Mouse (Mus musculus) brain, embryonic 14.5 days (tissue): Measurements from ENCODE around the gene Dennd4a. TPM values are rescaled to one million over a fixed set of nuclear protein-coding genes. Genes with fewer than 3 reads are reported as not detected.

ENCODE experiments used
- DNase-seq: peaks from one replicate; pipeline ENCODE4 v3.0.0-alpha.2; 2011; ENCODE audit warnings: low read depth
- CTCF ChIP-seq: fragments of 200-500 bp; IDR thresholded peaks from 2 replicates; pipeline ENCODE4 v1.5.1; 2012; ENCODE audit warnings: inconsistent platforms, mild to moderate bottlenecking, moderate library complexity, borderline replicate concordance; ENCODE audit not compliant: insufficient read depth, insufficient read length; ENCODE audit errors: extremely low read depth
- POLR2A ChIP-seq: fragments of 200-500 bp; IDR thresholded peaks from 2 replicates; pipeline ENCODE4 v1.6.1; 2012; ENCODE audit warnings: mild to moderate bottlenecking, inconsistent platforms, borderline replicate concordance; ENCODE audit not compliant: poor library complexity, insufficient read depth, insufficient read length, severe bottlenecking; ENCODE audit errors: extremely low read depth
- polyA plus RNA-seq: library from polyadenylated mRNA; depleted of rRNA; stranded (reverse); fragments of >200 nt; gene quantifications from 2 replicates; pipeline ENCODE4 v1.2.3, GENCODE M21; 2012; rRNA removed

The Dennd4a gene
- polyA plus RNA-seq: 12.1 and 14.3 TPM in 2 replicates

DNA sequence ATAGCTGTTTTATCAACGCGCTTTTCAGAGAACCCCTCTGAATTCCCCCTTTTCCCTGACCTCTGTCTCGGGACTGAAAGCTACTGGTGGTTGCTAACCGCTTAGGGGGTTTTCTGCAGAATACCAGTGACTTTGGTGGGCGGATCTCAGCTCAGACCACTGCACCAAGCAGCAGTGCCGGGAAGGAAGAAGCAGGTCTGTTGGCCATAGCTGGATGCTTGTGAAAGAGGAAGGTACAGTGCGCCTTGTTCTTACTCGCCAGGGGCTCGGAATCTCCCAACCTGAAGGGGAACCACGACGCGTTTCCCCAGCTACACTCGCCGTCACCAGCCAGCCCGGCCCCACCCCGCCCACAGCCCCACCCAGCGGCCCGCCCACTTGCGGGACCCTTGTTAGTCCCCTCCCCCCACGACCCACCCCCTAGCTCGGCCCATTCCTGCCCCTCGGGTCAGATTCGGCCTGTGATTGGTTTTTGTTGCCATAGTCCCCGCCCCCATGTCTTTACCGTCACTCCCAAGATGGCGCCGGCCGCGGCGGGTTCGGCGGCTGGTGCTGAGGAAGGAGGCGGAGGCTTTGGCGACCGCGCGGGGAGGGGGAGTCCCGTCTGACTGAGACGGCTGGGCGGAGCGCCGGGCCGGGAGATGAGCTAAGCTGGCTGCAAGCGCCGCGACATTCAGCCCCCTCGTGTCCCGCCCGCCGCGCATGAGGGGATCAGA is at the start of gene Dennd4a:
Gene Dennd4a, plus strand, starts transcription at position 519 of the 716 bp plus-strand sequence.
- TF ChIP-seq POLR2A: peak; percentile 70
- TF ChIP-seq CTCF: no peak
- DNase-seq: peak; percentile 100

DNA sequence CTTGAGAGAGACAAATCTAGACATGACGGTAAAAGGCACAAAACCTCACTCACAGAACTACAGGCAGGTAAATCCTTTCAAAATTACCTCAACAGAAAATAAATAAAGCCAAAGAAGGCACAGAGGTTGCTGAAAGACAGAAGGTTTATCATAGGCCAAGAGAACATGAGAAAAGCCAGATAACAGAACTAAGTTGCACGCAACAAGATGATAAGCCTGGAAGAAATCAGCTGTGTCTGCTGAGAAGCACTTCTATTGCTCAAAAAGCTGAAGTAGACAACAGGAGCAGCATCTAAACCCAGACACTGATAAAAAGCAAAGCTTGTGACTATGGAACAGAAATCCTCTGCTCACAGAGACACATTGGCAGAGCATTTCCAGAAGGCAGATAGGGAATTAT is 46.3 kb upstream of the Dennd4a start:
- DNase-seq: no peak

DNA sequence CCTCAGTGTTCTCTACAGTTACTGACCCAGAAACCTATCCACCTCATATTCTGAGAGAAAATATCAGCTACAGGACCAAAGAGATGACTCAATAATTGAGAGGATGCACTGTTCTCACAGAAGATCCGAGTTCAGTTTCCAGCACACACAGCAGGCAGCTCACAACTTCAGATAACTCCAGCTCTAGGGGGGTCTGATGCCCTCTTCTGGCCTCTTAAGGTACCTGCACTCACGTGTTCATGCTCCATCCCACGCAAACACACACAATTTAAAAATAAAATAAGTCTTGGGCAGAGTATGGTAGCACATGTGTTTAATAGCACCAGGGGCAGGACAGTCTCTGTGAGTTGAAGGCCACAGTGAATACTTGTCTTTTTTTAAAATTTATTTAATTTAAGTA is 45.0 kb upstream of the Dennd4a start:
- DNase-seq: no peak

More for the DNA sequence above, 46.3 kb upstream of the Dennd4a start:
- TF ChIP-seq CTCF (no peak), POLR2A (no peak)

DNA sequence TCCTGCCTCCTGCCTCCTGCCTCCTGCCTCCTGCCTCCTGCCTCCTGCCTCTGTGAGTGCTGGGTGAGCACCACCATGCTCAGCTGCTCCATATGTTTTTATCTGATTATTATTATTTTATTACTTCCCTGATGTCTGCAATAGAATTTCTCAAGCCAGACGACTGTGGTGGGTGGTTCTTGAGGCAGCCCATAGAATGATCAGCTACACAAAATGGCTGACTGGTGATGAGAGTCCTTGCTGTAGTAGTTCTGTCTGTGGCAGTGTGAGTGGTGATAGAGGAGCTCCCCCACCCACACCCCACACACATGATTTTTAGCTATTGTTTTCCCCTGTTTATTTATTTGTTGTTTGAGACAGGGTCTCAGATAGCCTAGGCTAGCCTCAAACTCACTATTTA is 43.3 kb upstream of the Dennd4a start:
- TF ChIP-seq POLR2A: no peak
- TF ChIP-seq CTCF: no peak
- DNase-seq: no peak

More for the DNA sequence above, 45.0 kb upstream of the Dennd4a start:
- TF ChIP-seq POLR2A (no peak), CTCF (no peak)

DNA sequence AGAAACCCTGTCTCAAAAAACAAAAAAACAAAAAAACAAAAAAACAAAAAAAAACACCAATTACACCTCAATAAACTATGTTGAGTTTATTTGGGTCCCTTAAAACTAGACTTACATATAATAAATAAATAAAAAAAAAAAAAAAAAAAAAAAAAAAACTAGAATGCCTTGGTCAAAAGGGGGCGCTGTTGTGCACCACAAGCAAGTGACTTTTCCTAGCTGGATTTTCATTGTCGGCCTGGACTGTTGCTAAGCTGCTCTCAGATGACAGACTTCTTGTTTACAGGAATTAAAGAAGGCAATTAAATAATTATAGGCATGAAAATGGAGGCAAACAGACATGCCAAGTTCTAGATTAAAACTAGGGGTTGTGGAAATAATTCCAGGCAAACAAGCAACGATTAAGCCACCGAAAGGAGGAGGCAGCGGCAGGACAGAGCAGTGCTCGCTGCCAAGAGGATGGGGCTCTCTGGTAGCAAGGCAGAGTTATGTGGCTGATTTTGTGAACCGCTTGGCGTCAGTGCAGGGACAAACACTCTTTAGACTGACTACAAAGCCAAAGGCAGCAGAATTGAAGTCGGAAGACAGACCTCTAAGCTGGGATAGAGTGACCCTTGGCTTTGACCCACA is 42.0 kb upstream of the Dennd4a start:
- DNase-seq: peak; percentile 83
- TF ChIP-seq POLR2A: no peak
- peak; percentile 48; the same call in 1 of the 2 replicates for TF ChIP-seq CTCF

DNA sequence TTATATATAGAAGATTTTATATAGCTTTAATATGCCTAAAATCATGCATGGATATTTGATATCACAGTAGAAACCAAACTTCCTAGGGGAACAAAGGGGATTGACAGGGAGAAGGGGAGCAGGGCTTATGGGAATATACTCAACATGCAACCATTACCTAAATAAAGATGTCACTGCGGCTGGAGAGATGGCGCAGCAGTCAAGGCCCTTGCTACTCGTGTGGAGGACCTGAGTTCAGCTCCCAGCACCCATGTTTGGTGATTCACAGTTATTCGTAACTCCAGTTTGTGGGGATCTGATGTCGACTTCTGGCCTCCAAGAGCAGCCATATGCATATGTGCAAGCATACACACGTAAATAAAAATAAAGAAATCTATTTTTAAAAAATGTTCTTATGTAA is 41.2 kb upstream of the Dennd4a start:
- no peak for DNase-seq
- TF ChIP-seq CTCF (no peak), POLR2A (no peak)

DNA sequence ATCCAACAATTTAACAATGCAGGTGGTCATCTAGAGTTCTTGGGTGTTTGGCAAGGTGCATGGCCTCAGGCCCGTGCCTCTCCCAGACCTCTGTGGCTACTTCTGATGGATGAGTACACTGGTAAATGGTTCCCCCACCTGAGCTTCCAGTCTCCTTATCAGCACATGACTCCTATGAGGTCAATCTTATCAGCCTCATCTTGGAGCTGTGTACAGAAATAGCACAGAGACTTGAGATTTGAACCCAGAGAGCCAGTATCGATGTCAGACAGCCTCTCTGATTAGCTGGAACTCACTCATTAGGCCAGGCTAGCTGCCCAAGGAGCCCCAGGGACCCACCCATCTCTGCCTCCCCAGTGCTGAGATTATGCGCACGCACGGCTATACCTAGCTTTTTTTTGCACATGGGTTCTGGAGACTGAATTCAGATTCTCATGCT is 40.7 kb upstream of the Dennd4a start:
- no peak for TF ChIP-seq POLR2A
- TF ChIP-seq CTCF: no peak
- no peak for DNase-seq

DNA sequence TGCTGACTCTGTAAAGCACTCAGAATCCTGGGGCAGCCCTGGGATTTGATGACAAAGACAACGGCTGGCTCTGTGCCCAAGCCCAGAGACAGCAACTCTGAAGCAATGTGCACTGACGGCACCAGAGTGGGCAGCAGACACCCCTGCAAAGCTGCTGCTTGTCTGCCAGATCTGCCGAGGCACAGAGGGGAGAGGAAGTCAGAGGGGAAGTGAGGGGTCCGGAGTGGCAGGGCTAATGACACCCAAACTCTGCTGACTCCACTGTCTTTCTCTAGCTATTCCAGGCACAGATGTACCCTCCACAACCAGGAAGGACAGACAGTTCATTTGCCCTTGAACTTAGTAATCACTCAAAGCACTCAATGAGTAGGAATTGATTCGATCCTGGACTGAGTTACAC is 39.9 kb upstream of the Dennd4a start:
- peak; percentile 63 for DNase-seq
- TF ChIP-seq POLR2A (no peak), CTCF (no peak)

DNA sequence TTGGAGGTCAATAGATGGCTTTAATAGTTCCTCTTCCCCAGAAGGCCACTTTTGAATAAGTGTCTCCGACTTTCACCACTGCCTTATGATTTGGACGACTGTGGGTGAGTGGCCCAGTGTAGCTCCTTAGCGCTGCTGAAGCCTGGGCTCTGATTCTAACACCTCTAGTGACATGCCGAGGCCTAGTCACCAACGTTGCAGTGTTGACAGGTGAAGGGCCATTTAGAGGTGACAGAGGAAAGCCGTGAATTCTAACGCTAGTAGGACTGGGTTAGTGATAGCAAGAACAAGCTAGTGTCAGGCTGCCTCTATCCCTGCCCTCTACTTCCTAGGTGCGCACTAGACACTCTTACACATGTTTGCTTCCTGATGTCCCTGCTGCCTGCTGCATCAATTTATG is 37.9 kb upstream of the Dennd4a start:
- no peak for DNase-seq
- no peak for TF ChIP-seq CTCF
- no peak for TF ChIP-seq POLR2A

DNA sequence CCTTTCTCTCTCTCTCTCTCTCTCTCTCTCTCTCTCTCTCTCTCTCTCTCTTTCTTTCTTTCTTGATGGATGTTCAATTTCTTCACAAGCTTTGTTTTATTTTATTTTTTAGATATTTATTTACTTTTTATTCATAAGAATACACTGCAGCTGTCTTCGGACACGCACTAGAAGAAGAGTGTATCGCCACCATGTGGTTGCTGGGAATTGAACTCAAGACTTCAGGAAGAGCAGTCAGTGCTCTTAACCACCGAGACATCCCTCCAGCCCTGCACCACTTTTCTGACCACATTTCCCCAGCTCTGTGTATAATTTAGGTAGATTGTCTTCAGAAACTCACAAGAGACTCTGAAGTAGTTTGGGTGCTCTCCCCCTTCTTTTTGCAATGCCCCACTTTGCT is 37.2 kb upstream of the Dennd4a start:
- DNase-seq: peak; percentile 44
- TF ChIP-seq CTCF (peak; percentile 30; the same call in 1 of the 2 replicates), POLR2A (no peak)

DNA sequence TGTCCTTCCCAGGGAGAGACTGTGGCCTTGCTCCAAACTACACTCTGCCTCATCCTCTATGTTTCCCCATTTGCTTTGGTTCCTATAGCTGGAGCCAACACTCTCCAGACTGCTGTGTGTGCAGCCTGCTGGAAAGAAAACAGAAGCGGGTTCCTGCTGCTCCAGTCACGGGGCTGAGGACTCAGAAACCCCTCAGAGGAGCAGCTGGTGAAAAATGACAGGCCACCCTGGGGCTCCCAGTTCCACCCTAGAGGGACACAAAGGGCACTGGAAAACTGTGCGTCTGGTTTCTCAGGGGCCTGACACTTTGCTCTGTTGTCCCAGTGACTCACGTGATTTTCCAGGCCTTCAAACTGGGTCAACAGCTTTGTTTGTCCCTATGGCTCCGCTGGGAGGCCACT is 36.7 kb upstream of the Dennd4a start:
- no peak for TF ChIP-seq CTCF
- peak; percentile 75 for DNase-seq

DNA sequence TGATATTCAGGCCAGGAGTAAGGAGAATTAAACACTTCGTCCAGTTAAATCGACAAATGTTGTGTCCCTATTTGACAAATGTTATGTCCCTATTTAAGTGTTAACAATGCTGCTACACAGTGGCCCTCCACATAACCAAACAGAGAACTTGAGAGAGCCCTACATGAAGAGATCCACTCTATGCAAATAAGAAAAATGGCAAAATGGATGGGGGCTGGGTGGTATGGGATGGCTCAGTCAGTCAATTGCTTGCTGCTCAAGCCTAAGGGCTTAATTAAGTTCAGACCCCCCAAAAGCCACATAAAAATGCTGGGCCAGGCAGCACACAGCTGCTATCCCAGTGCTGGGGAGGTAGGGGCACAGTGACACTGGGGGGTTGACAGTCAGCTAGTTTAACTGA is 36.3 kb upstream of the Dennd4a start:
- TF ChIP-seq CTCF: no peak
- no peak for TF ChIP-seq POLR2A
- DNase-seq: peak; percentile 42

DNA sequence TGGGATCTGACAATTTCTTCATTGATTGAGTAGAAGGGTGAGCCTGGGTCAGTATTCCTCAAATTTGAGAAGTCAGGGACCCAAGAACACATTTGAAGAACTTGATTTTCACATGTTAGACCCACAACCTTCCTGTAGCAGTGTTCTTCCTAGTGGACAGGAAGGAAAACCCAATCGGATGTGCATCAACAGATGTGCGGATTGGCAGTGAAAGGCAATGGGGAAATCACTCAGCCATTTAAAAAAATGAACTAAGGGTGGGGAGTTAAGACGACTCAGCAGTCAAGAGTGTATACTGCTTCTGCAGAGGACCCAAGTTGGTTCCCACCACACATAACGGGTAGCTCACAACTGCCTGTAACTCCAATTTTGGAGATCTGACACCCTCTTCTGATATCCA is 35.6 kb upstream of the Dennd4a start:
- no peak for DNase-seq
- TF ChIP-seq POLR2A (no peak), CTCF (no peak)
